Mouse (Mus musculus): ENCODE data around the gene Gys1. TPM values are rescaled to one million over a fixed set of nuclear protein-coding genes. Genes with fewer than 3 reads are reported as not detected.
A peak's percentile ranks its signal among the peaks of the same experiment; 100 is the strongest.

Gys1 gene
- total RNA-seq, 2 experiments from 2014 or later = 18.2 to 19.2 TPM

GRCm38 (mm10) chr7:45488293-45489204, 53.9 kb downstream of the Gys1 start, which contains the start of gene Dhdh:
Gene Dhdh (minus strand): TSS chr7:45488805.
- peak within 1 kb of the TSS; percentile 54 for H3K4me3 ChIP-seq
- no peak for TF ChIP-seq CTCF (IDR thresholded peaks at IDR 0.05)
- intact Hi-C loops (cut with DNase I) = no loop called here
- DNase-seq (ENCODE audit: extremely low spot score in 1 of 2, low spot score in 2 of 2) = peak; percentile 35 to 42
- H3K27ac ChIP-seq = peak within 1 kb of the TSS; percentile 79

DNA sequence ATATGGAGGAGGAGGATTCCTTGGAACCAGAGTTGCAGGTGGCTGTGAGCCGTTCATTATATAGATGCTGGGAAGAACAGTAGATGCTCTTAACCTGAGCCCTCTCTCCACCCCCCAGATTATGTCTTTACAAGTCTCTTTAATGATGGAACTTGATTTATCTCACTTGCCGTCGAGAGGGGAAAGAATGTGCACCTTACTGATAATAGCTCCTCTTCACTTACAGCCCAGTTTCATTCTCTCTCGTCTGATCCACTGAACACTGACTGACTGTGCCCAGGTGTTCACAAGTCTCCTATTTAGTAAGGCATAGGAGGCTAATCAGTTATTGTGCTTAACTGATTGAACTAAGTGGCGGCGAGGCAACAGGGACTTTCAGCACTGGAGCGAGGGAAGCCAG, 54.9 kb downstream of the Gys1 start:
- TF ChIP-seq CTCF (IDR thresholded peaks at IDR 0.05) = no peak
- no peak overlapping the region for H3K4me3 ChIP-seq
- no peak for DNase-seq (ENCODE audit: extremely low spot score in 1 of 2, low spot score in 2 of 2)
- intact Hi-C loops (cut with DNase I) = no loop called here
- H3K27ac ChIP-seq = no peak overlapping the region

DNA sequence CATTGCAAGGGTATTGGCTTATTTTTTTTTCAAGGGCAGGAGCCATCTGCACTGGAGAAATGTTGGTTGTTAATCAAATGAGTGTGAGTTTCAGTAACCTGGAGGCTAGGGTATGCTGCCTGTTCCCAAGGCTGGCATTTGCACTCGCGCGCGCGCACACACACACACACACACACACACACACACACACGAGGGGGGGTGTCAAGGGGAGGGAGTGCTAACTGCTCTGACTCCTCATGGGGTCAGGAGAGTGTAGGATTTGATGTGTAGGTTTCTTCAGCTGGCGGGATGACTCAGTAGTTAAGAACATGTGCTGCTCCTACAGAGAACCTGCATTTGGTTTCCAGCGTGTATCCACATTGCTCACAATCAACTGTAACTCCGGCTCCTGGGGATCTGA, 56.2 kb downstream of the Gys1 start:
- Histone ChIP-seq H3K27ac (no peak overlapping the region), H3K4me3 (no peak overlapping the region)
- TF ChIP-seq CTCF (IDR thresholded peaks at IDR 0.05) = no peak
- intact Hi-C loops (cut with DNase I) = no loop called here
- peak in 1 of 2 experiments; percentile 22 for DNase-seq (ENCODE audit: extremely low spot score in 1 of 2, low spot score in 2 of 2)

DNA sequence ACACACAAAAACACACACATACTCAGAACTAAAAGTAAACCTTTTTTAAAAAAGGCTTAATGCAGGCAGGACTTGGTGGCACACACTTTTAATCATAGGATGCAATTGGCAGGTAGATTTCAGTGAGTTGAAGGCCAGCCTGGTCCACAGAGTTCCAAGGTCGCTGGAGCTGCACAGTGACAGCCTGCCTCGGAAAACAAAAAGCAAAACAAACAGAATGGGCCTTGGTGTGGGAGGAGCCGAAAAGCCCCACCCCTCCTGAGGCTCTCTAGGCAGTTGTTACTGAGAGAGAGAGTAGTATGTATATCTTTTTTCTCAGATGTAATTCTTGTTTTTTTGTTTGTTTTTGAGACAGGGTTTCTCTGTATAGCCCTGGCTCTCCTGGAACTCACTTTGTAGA, 56.6 kb downstream of the Gys1 start:
- Histone ChIP-seq H3K4me3 (no peak overlapping the region), H3K27ac (no peak overlapping the region)
- DNase-seq (ENCODE audit: extremely low spot score in 1 of 2, low spot score in 2 of 2) = no peak
- intact Hi-C loops (cut with DNase I) = no loop called here
- no peak for TF ChIP-seq CTCF (IDR thresholded peaks at IDR 0.05)

GRCm38 (mm10) chr7:45492225-45492844, 57.7 kb downstream of the Gys1 start:
- intact Hi-C loops (cut with DNase I) = no loop called here

GRCm38 (mm10) chr7:45492951-45493350, 58.3 kb downstream of the Gys1 start:
- DNase-seq (ENCODE audit: extremely low spot score in 1 of 2, low spot score in 2 of 2) = no peak
- Histone ChIP-seq H3K4me3 (no peak overlapping the region), H3K27ac (no peak overlapping the region)
- TF ChIP-seq CTCF (IDR thresholded peaks at IDR 0.05) = no peak
- intact Hi-C loops (cut with DNase I) = no loop called here

More at GRCm38 (mm10) chr7:45492225-45492844, 57.7 kb downstream of the Gys1 start:
- no peak overlapping the region for H3K4me3 ChIP-seq
- no peak for DNase-seq (ENCODE audit: extremely low spot score in 1 of 2, low spot score in 2 of 2)
- TF ChIP-seq CTCF (IDR thresholded peaks at IDR 0.05) = no peak
- H3K27ac ChIP-seq = no peak overlapping the region

- H3K27ac ChIP-seq = no peak overlapping the region
- no peak overlapping the region for H3K4me3 ChIP-seq
- intact Hi-C loops (cut with DNase I) = no loop called here
- no peak for DNase-seq (ENCODE audit: extremely low spot score in 1 of 2, low spot score in 2 of 2)
- no peak for TF ChIP-seq CTCF (IDR thresholded peaks at IDR 0.05)
Measured at GRCm38 (mm10) chr7:45494548-45494947, 59.9 kb downstream of the Gys1 start.

GRCm38 (mm10) chr7:45498427-45498826, 63.8 kb downstream of the Gys1 start:
- Histone ChIP-seq H3K4me3 (no peak overlapping the region), H3K27ac (no peak overlapping the region)
- intact Hi-C loops (cut with DNase I) = no loop called here
- TF ChIP-seq CTCF (IDR thresholded peaks at IDR 0.05) = no peak
- DNase-seq (ENCODE audit: extremely low spot score in 1 of 2, low spot score in 2 of 2) = no peak

Small RNAs within 50 kb of the gene (microRNA-seq; reads per million reads assigned to microRNA genes)
- 0 to 0.24 reads per million in 2 experiments for gene Gm22133

Other genes with a start within 250 kb of the Gys1 start
- gene Ccdc155, start 230.0 kb upstream of the Gys1 start, total RNA-seq (2021) = 1 to 10 TPM; 6.7 to 7.5 TPM
- 10 to 100 TPM; 32.4 to 33.5 TPM for gene Dkkl1, start 222.7 kb upstream of the Gys1 start, total RNA-seq (2021)
- 1 to 10 TPM; 3.9 to 4.1 TPM for gene Tead2, start 219.1 kb upstream of the Gys1 start, total RNA-seq (2021)
- gene Cd37, start 195.7 kb upstream of the Gys1 start, total RNA-seq (2021) = 1 to 10 TPM; 4.2 to 5.4 TPM
- 1 to 10 TPM; 1.9 to 2.4 TPM for gene Slc6a16, start 193.8 kb upstream of the Gys1 start, total RNA-seq (2021)
- under 1 TPM in 1 of 2 experiments, not detected in 1; 0.23 TPM for gene Slc6a21, start 157.3 kb upstream of the Gys1 start, total RNA-seq (2021)
- gene Trpm4, start 101.1 kb upstream of the Gys1 start, total RNA-seq (2021) = 10 to 100 TPM; 18.5 to 24.6 TPM
- gene Hrc, start 99.6 kb upstream of the Gys1 start, total RNA-seq (2021) = under 1 TPM; 0.23 to 0.61 TPM
- gene Ppfia3, start 67.8 kb upstream of the Gys1 start, total RNA-seq (2021) = 100 to 1,000 TPM; 156 to 159 TPM
- gene Lin7b, start 64.3 kb upstream of the Gys1 start, total RNA-seq (2021) = 100 to 1,000 TPM; 156 to 178 TPM
- 100 to 1,000 TPM; 428 to 429 TPM for gene Snrnp70, start 39.1 kb upstream of the Gys1 start, total RNA-seq (2021)
- not detected for gene Kcna7, start 29.2 kb upstream of the Gys1 start, total RNA-seq (2021)
- not detected for gene Ntf5, start 21.1 kb upstream of the Gys1 start, total RNA-seq (2021)
- gene Lhb, start 14.0 kb upstream of the Gys1 start, total RNA-seq (2021) = not detected
- gene Ruvbl2, start 3.3 kb downstream of the Gys1 start, total RNA-seq (2021) = 10 to 100 TPM; 34.4 to 39.9 TPM
- 100 to 1,000 TPM; 200 to 208 TPM for gene Ftl1, start 25.0 kb downstream of the Gys1 start, total RNA-seq (2021)
- 10 to 100 TPM; 66.9 to 67.4 TPM for gene Bax, start 32.1 kb downstream of the Gys1 start, total RNA-seq (2021)
- gene Tulp2, start 47.0 kb downstream of the Gys1 start, total RNA-seq (2021) = under 1 TPM in 1 of 2 experiments, not detected in 1; 0.30 TPM
- 1 to 10 TPM; 1.5 to 2.0 TPM for gene Gm45808, start 52.0 kb downstream of the Gys1 start, total RNA-seq (2021)
- gene Dhdh, start 54.0 kb downstream of the Gys1 start, total RNA-seq (2021) = 1 to 10 TPM; 3.7 to 4.8 TPM
- 100 to 1,000 TPM in 1 of 2 experiments, 10 to 100 TPM in 1; 95.4 to 106 TPM for gene Nucb1, start 75.6 kb downstream of the Gys1 start, total RNA-seq (2021)
- 10 to 100 TPM; 25.2 to 29.3 TPM for gene Ppp1r15a, start 91.4 kb downstream of the Gys1 start, total RNA-seq (2021)
- gene Plekha4, start 91.5 kb downstream of the Gys1 start, total RNA-seq (2021) = 1 to 10 TPM; 4.2 to 5.1 TPM
- under 1 TPM; 0.61 to 0.68 TPM for gene Hsd17b14, start 120.0 kb downstream of the Gys1 start, total RNA-seq (2021)
- gene Bcat2, start 135.3 kb downstream of the Gys1 start, total RNA-seq (2021) = 10 to 100 TPM; 25.4 to 26.2 TPM
- gene Fgf21, start 180.6 kb downstream of the Gys1 start, total RNA-seq (2021) = not detected
- not detected for gene Fut1, start 182.4 kb downstream of the Gys1 start, total RNA-seq (2021)
- gene Izumo1, start 187.0 kb downstream of the Gys1 start, total RNA-seq (2021) = under 1 TPM in 1 of 2 experiments, not detected in 1; 0.34 TPM
- 1 to 10 TPM; 6.1 to 8.0 TPM for gene Rasip1, start 192.6 kb downstream of the Gys1 start, total RNA-seq (2021)
- gene Mamstr, start 205.1 kb downstream of the Gys1 start, total RNA-seq (2021) = 1 to 10 TPM; 3.5 to 3.9 TPM
- under 1 TPM in 1 of 2 experiments, not detected in 1; 0.11 TPM for gene Fut2, start 231.6 kb downstream of the Gys1 start, total RNA-seq (2021)
- gene Ntn5, start 249.2 kb downstream of the Gys1 start, total RNA-seq (2021) = 1 to 10 TPM; 6.4 to 6.9 TPM

Data from left cerebral cortex, adult 2 months (tissue).